Mouse (Mus musculus): ENCODE measurements around the gene Ccdc39. TPM values are rescaled to one million over a fixed set of nuclear protein-coding genes. Genes with fewer than 3 reads are reported as not detected.

Gene Ccdc39
- polyA plus RNA-seq, 2 experiments = 3.2 to 10.3 TPM

- Histone ChIP-seq H3K4me2 (replicated peaks; ENCODE audit: low read depth, low read length, severe bottlenecking) (no peak overlapping the region), H3K9ac (ENCODE audit: low read depth, low read length, severe bottlenecking) (no peak overlapping the region), H3K27me3 (ENCODE audit: control insufficient read depth, insufficient read depth, low read length) (no peaks in the 10 kb centered on the region), H3K4me1 (ENCODE audit: control insufficient read depth, insufficient read depth, low read length) (no peaks in the 10 kb centered on the region), H3K27ac (replicated peaks; ENCODE audit: low read depth, low read length) (no peak overlapping the region), H3K36me3 (ENCODE audit: control insufficient read depth, insufficient read depth, low read length) (no peaks in the 10 kb centered on the region), H3K9me3 (ENCODE audit: control insufficient read depth, low read length) (no peaks in the 10 kb centered on the region), H3K4me3 (replicated peaks; ENCODE audit: low read length) (no peak overlapping the region)
- DNase-seq (ENCODE audit: low spot score) (peak; percentile 38), ATAC-seq (ENCODE audit: low FRiP score, low read depth) (no peak)
- TF ChIP-seq POLR2A (IDR thresholded peaks at IDR 0.05; ENCODE audit: borderline replicate concordance, extremely low read depth, insufficient read depth, insufficient read length) = no peak
These were observed 53.1 kb downstream of the Ccdc39 start for GRCm38 (mm10) chr3:33790975-33791374.

Other genes starting within 250 kb of the Ccdc39 start
- gene Ttc14, start 44.5 kb downstream of the Ccdc39 start, polyA plus RNA-seq (2012; rRNA removed) = 35.2 and 43.6 TPM in 2 replicates
- gene Ttc14, start 44.5 kb downstream of the Ccdc39 start, polyA plus RNA-seq (2014; fragmentation: Nextera tagmentation; extraction: Ambion mirVana) = 71.4 and 75.9 TPM in 2 replicates
- gene Fxr1, start 175.6 kb upstream of the Ccdc39 start, polyA plus RNA-seq (2012; rRNA removed) = 51.4 and 80.4 TPM in 2 replicates
- gene Fxr1, start 175.6 kb upstream of the Ccdc39 start, polyA plus RNA-seq (2014; fragmentation: Nextera tagmentation; extraction: Ambion mirVana) = 62.9 and 63.5 TPM in 2 replicates
- gene Dnajc19, start 237.0 kb upstream of the Ccdc39 start, polyA plus RNA-seq (2012; rRNA removed) = 66.7 and 91.5 TPM in 2 replicates
- 138 and 148 TPM in 2 replicates for gene Dnajc19, start 237.0 kb upstream of the Ccdc39 start, polyA plus RNA-seq (2014; fragmentation: Nextera tagmentation; extraction: Ambion mirVana)